Mouse (Mus musculus): Measurements from ENCODE around the gene Olfr1249. TPM values are rescaled to one million over a fixed set of nuclear protein-coding genes. Genes with fewer than 3 reads are reported as not detected.

Gene Olfr1249
- polyA plus RNA-seq (2017; shearing (Covaris generic)) = not detected

DNA sequence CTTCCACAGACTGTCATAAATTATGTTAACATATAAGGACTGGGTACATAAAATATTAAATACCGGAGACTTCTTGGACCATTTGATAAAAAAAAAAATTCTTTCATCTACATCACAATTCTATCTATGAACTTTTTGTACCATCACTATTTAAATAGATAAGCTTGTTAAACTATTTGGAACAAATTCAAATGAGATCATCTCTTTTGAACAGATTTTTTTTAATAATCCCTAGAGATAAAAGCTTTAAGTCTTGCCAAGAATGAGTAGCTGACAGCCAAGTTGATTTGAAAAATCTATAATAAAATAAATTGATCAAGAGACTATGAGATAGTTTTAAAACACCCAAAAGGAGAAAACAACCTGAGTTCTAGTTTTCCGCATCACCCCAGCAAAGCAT, at the start of gene Olfr1249:
TSS of gene Olfr1249 (minus strand) at position 101 of the 400 bp plus-strand sequence.

DNA sequence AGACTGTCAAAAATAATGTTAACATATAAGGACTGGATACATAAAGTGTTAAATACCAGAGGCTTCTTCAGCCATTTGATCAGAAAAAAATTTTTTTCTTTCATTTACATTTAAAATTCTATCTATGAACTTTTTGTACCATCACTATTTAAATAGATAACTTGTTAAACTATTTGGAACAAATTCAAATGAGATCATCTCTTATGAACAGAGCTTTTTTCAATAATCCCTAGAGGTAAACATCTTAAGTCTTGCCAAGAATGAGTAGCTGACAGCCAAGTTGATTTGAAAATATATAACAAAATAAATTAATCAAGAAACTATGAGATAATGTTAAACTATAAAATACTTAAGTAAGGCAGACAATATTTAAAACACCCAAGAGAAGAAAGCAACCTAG, 37.1 kb upstream of the Olfr1249 start, which contains the start of gene Olfr1251:
TSS of gene Olfr1251 (minus strand) at position 101 of the 400 bp plus-strand sequence.

DNA sequence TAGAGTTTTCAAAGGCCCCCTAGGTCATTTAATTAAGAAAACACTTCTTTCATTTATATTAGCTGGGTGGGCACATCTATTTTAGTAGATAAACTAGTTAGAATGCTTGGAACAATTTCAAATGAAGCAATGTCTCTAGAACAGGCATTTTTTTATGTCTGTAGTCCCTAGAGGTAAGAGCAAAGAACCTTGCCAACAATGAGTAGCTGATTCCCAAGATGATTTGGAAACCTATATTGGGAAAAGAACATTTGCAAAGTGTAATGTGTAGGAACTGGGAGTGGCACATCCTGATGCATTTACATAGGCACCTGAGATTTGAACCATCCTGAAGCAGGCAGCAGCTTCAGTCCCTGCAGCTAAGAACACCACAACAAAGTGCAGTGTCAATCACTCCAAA, 26.6 kb upstream of the Olfr1249 start, which contains the start of gene Olfr1250:
TSS of gene Olfr1250 (minus strand) at position 101 of the 400 bp plus-strand sequence.

DNA sequence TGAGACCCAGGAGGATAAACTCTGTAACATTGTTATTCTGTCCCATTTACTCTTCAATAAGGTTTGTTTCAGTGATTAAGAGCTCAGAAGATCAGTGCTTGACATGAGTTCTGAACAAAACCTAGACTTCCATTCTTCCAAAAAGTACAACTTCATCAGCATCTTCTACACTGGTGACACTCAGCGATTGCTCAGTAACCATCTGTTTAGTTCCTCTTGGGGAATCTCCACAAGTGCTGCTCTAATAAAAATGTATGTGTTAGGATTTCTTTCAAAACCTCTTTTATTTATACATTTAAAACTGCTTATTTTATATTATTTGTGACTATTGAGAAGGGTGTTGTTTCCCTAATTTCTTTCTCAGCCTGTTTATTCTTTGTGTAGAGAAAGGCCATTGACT, 16.6 kb downstream of the Olfr1249 start, which contains the start of gene Olfr1248:
TSS of gene Olfr1248 (minus strand) at position 101 of the 400 bp plus-strand sequence.

DNA sequence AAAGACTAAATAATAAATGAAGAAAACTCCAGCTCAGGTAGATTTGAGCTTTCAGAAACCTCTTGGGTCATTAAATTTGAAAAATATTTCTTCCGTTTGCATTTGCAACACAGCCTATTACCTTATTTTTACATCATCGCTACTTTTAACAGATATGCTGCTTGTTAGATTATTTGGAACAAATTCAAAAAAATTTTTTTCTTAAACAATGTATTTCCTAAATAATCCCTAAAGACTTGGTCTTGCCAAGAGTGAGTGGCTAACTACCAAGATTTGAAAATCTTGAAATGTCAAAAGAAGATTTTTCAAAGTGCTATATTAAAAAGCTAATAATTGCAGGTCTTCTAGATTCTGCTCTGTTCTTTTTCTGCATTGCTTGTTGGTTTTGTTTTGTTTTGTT, 20.8 kb downstream of the Olfr1249 start, which contains the start of gene Olfr1247:
TSS of gene Olfr1247 (minus strand) at position 101 of the 400 bp plus-strand sequence.

DNA sequence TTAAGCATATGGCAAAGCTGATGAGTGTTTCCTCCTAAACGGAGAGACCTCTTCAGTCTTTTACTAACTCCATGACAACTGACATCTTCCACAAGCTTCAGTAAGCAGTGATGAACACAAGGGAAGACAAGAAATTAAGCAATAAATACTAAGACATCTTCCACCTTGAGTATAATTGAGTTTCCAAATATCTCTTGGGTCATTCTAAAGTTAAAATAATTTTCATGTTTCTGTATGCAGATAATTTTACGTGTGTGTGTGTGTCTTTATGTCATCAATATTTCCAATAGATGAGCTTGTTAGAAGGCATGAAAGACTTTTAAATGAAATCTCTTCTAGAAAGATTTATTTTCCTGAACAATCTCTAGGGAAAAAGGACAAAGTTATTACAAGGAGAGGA, 41.7 kb downstream of the Olfr1249 start, which contains the start of gene Olfr1246:
TSS of gene Olfr1246 (minus strand) at position 101 of the 400 bp plus-strand sequence.

Other genes starting within 250 kb of the Olfr1249 start
- 0.07 TPM for gene Olfr1238, start 225.3 kb downstream of the Olfr1249 start, polyA plus RNA-seq (2017; shearing (Covaris generic))
- gene Olfr1239, start 214.6 kb downstream of the Olfr1249 start, polyA plus RNA-seq (2017; shearing (Covaris generic)) = not detected
- not detected for gene Olfr1240, start 192.0 kb downstream of the Olfr1249 start, polyA plus RNA-seq (2017; shearing (Covaris generic))
- gene Olfr1241, start 147.9 kb downstream of the Olfr1249 start, polyA plus RNA-seq (2017; shearing (Covaris generic)) = not detected
- gene Olfr1242, start 136.6 kb downstream of the Olfr1249 start, polyA plus RNA-seq (2017; shearing (Covaris generic)) = not detected
- not detected for gene Olfr1243, start 103.5 kb downstream of the Olfr1249 start, polyA plus RNA-seq (2017; shearing (Covaris generic))
- not detected for gene Olfr1245, start 56.5 kb downstream of the Olfr1249 start, polyA plus RNA-seq (2017; shearing (Covaris generic))
- not detected for gene Olfr1246, start 41.8 kb downstream of the Olfr1249 start, polyA plus RNA-seq (2017; shearing (Covaris generic))
- not detected for gene Olfr1247, start 20.9 kb downstream of the Olfr1249 start, polyA plus RNA-seq (2017; shearing (Covaris generic))
- gene Olfr1248, start 16.7 kb downstream of the Olfr1249 start, polyA plus RNA-seq (2017; shearing (Covaris generic)) = not detected
- not detected for gene Olfr1250, start 26.5 kb upstream of the Olfr1249 start, polyA plus RNA-seq (2017; shearing (Covaris generic))
- gene Olfr1251, start 37.0 kb upstream of the Olfr1249 start, polyA plus RNA-seq (2017; shearing (Covaris generic)) = not detected
- gene Olfr1252, start 90.0 kb upstream of the Olfr1249 start, polyA plus RNA-seq (2017; shearing (Covaris generic)) = not detected
- gene Olfr1253, start 122.1 kb upstream of the Olfr1249 start, polyA plus RNA-seq (2017; shearing (Covaris generic)) = not detected
- gene Olfr1254, start 158.6 kb upstream of the Olfr1249 start, polyA plus RNA-seq (2017; shearing (Covaris generic)) = not detected
- not detected for gene Olfr1255, start 177.1 kb upstream of the Olfr1249 start, polyA plus RNA-seq (2017; shearing (Covaris generic))
- not detected for gene Olfr1256, start 206.6 kb upstream of the Olfr1249 start, polyA plus RNA-seq (2017; shearing (Covaris generic))
- gene Olfr48, start 213.2 kb upstream of the Olfr1249 start, polyA plus RNA-seq (2017; shearing (Covaris generic)) = not detected
- not detected for gene Olfr1257, start 243.5 kb upstream of the Olfr1249 start, polyA plus RNA-seq (2017; shearing (Covaris generic))